Mouse (Mus musculus) forebrain, embryonic 16.5 days (tissue): ENCODE measurements at regions not wholly inside any gene's neighbourhood (a gene's known extent, or its start where the extent isn't known, plus 50 kb on each side); places are given as distances from the start of the nearest gene placed in this dataset.

Source experiments
- ATAC-seq: fragments of 200-750 bp; cut with Nextera tagmentation; 2 replicates; pipeline ENCODE4 v1.8.0; 2017; ENCODE audit warnings: mild to moderate bottlenecking, moderate library complexity
- H3K27ac ChIP-seq: fragments of 300-500 bp; sonication (generic); 2 replicates; pipeline ENCODE4 v1.5.1; 2014; ENCODE audit warnings: low read length, control low read depth
- H3K27me3 ChIP-seq: fragments of 300-500 bp; sonication (generic); replicated peaks from 2 replicates; pipeline ENCODE4 v1.6.1; 2014; ENCODE audit warnings: low read length; ENCODE audit not compliant: control insufficient read depth, insufficient read depth
- H3K36me3 ChIP-seq: fragments of 300-500 bp; sonication (generic); 2 replicates; pipeline ENCODE4 v1.6.1; 2014; ENCODE audit not compliant: control insufficient read depth, insufficient read depth
- H3K4me1 ChIP-seq: fragments of 300-500 bp; sonication (generic); replicated peaks from 2 replicates; pipeline ENCODE4 v1.6.1; 2014; ENCODE audit warnings: low read length; ENCODE audit not compliant: control insufficient read depth, insufficient read depth
- H3K4me2 ChIP-seq: fragments of 300-500 bp; sonication (generic); 2 replicates; pipeline ENCODE4 v1.6.1; 2014; ENCODE audit warnings: mild to moderate bottlenecking, low read length, control low read depth
- H3K4me3 ChIP-seq: fragments of 300-500 bp; sonication (generic); replicated peaks from 2 replicates; pipeline ENCODE4 v1.5.1; 2014; ENCODE audit warnings: mild to moderate bottlenecking, low read length, control low read depth
- H3K9ac ChIP-seq: fragments of 300-500 bp; sonication (generic); replicated peaks from 2 replicates; pipeline ENCODE4 v1.6.1; 2014; ENCODE audit warnings: low read depth, low read length, control low read depth
- H3K9me3 ChIP-seq: fragments of 300-500 bp; sonication (generic); 2 replicates; pipeline ENCODE4 v1.6.1; 2016; ENCODE audit warnings: low read length; ENCODE audit not compliant: control insufficient read depth
- WGBS: fragments of 180-500 bp; shearing (Covaris S2); extraction: QIAGEN DNeasy Blood & Tissue Kit; methylation state at CpG from one replicate; pipeline ENCODE4 v1.1.7; 2014; 5-methylcytosine and 5-hydroxymethylcytosine counted together

- WGBS = 78% methylated on average over 9 of the region's 9 CpGs
- Histone ChIP-seq H3K4me2 (no peak overlapping the region), H3K4me1 (no peaks in the 10 kb centered on the region), H3K9me3 (no peaks in the 10 kb centered on the region), H3K27ac (no peak overlapping the region), H3K27me3 (no peaks in the 10 kb centered on the region), H3K36me3 (no peaks in the 10 kb centered on the region), H3K9ac (no peak overlapping the region), H3K4me3 (no peak overlapping the region)
- no peak for ATAC-seq
These were observed 112.6 kb upstream of the Eomes start for GRCm38 (mm10) chr9:118365431-118365830.

GRCm38 (mm10) chr9:118367314-118367713 lies 110.7 kb upstream of the Eomes start:
- Histone ChIP-seq H3K9ac (no peak overlapping the region), H3K4me2 (no peak overlapping the region), H3K27ac (no peak overlapping the region), H3K4me3 (no peak overlapping the region), H3K4me1 (no peaks in the 10 kb centered on the region), H3K27me3 (no peaks in the 10 kb centered on the region), H3K36me3 (no peaks in the 10 kb centered on the region), H3K9me3 (no peaks in the 10 kb centered on the region)
- 87% methylated on average over 4 of the region's 4 CpGs for WGBS
- no peak for ATAC-seq

GRCm38 (mm10) chr9:118370581-118370980 lies 107.4 kb upstream of the Eomes start:
- H3K36me3 ChIP-seq = no peaks in the 10 kb centered on the region
- no peak for ATAC-seq
- H3K4me2 ChIP-seq = no peak overlapping the region
- no peaks in the 10 kb centered on the region for H3K4me1 ChIP-seq
- no peak overlapping the region for H3K4me3 ChIP-seq
- no peaks in the 10 kb centered on the region for H3K27me3 ChIP-seq
- no peak overlapping the region for H3K9ac ChIP-seq
- 63% methylated on average over 6 of the region's 6 CpGs for WGBS
- no peak overlapping the region for H3K27ac ChIP-seq
- H3K9me3 ChIP-seq = no peaks in the 10 kb centered on the region

- no peak for ATAC-seq
- no peaks in the 10 kb centered on the region for H3K4me1 ChIP-seq
These were observed 103.3 kb upstream of the Eomes start for GRCm38 (mm10) chr9:118374680-118375079.

GRCm38 (mm10) chr9:118379055-118379454 lies 99.0 kb upstream of the Eomes start:
- no peaks in the 10 kb centered on the region for H3K36me3 ChIP-seq
- H3K27me3 ChIP-seq = no peaks in the 10 kb centered on the region
- H3K9me3 ChIP-seq = no peaks in the 10 kb centered on the region
- no peak overlapping the region for H3K4me3 ChIP-seq
- no peak overlapping the region for H3K4me2 ChIP-seq
- WGBS = 29% methylated on average over 6 of the region's 6 CpGs
- no peak for ATAC-seq
- H3K4me1 ChIP-seq = no peaks in the 10 kb centered on the region
- H3K27ac ChIP-seq = no peak overlapping the region
- H3K9ac ChIP-seq = no peak overlapping the region

More at GRCm38 (mm10) chr9:118374680-118375079, 103.3 kb upstream of the Eomes start:
- Histone ChIP-seq H3K4me2 (no peak overlapping the region), H3K4me3 (no peak overlapping the region), H3K36me3 (no peaks in the 10 kb centered on the region), H3K27me3 (no peaks in the 10 kb centered on the region), H3K9ac (no peak overlapping the region), H3K27ac (no peak overlapping the region), H3K9me3 (no peaks in the 10 kb centered on the region)
- 86% methylated on average over 5 of the region's 5 CpGs for WGBS

GRCm38 (mm10) chr9:118382532-118382931 lies 95.5 kb upstream of the Eomes start:
- no peak for ATAC-seq
- Histone ChIP-seq H3K4me3 (no peak overlapping the region), H3K9ac (no peak overlapping the region), H3K27ac (no peak overlapping the region), H3K9me3 (no peaks in the 10 kb centered on the region), H3K4me2 (no peak overlapping the region), H3K27me3 (no peaks in the 10 kb centered on the region), H3K4me1 (no peaks in the 10 kb centered on the region), H3K36me3 (no peaks in the 10 kb centered on the region)
- WGBS = 85% methylated on average over 3 of the region's 3 CpGs

- WGBS = 53% methylated on average over 2 of the region's 2 CpGs
- Histone ChIP-seq H3K9me3 (no peaks in the 10 kb centered on the region), H3K27ac (no peak overlapping the region), H3K36me3 (no peaks in the 10 kb centered on the region), H3K4me1 (no peaks in the 10 kb centered on the region; the same call in 1 of the 2 replicates), H3K4me2 (no peak overlapping the region), H3K9ac (no peak overlapping the region), H3K27me3 (peaks cover 6% of the 10 kb centered on the region; the same call in 1 of the 2 replicates), H3K4me3 (no peak overlapping the region)
- no peak for ATAC-seq
These were observed 93.4 kb upstream of the Eomes start for GRCm38 (mm10) chr9:118384610-118385009.

GRCm38 (mm10) chr9:118387631-118388030 lies 90.4 kb upstream of the Eomes start:
- no peak for ATAC-seq
- Histone ChIP-seq H3K27ac (no peak overlapping the region), H3K4me1 (peaks cover 3% of the 10 kb centered on the region; the same call in 1 of the 2 replicates), H3K36me3 (no peaks in the 10 kb centered on the region), H3K9ac (no peak overlapping the region), H3K4me3 (no peak overlapping the region), H3K27me3 (peaks cover 6% of the 10 kb centered on the region; the same call in 1 of the 2 replicates), H3K9me3 (no peaks in the 10 kb centered on the region), H3K4me2 (no peak overlapping the region)
- WGBS = 56% methylated on average over 8 of the region's 8 CpGs

- Histone ChIP-seq H3K4me1 (peaks cover 3% of the 10 kb centered on the region; the same call in 1 of the 2 replicates), H3K9me3 (no peaks in the 10 kb centered on the region), H3K4me2 (peak overlapping the region; percentile 44), H3K4me3 (peak overlapping the region; percentile 27), H3K9ac (0 out of 2 replicates have a peak overlapping the region, but pooled peaks have one; percentile 0), H3K27me3 (peaks cover 6% of the 10 kb centered on the region; the same call in 1 of the 2 replicates), H3K27ac (no peak overlapping the region), H3K36me3 (no peaks in the 10 kb centered on the region)
- no peak for ATAC-seq
- WGBS = 5% methylated on average over 27 of the region's 27 CpGs
These were observed 88.3 kb upstream of the Eomes start for GRCm38 (mm10) chr9:118389481-118390334.
